Mouse (Mus musculus): ENCODE data around the gene Pmepa1. TPM values are rescaled to one million over a fixed set of nuclear protein-coding genes. Genes with fewer than 3 reads are reported as not detected.

Gene Pmepa1
- 9.8 and 11.1 TPM in 2 replicates for polyA plus RNA-seq (2015; fragmentation: Nextera tagmentation; extraction: Ambion mirVana)

DNA sequence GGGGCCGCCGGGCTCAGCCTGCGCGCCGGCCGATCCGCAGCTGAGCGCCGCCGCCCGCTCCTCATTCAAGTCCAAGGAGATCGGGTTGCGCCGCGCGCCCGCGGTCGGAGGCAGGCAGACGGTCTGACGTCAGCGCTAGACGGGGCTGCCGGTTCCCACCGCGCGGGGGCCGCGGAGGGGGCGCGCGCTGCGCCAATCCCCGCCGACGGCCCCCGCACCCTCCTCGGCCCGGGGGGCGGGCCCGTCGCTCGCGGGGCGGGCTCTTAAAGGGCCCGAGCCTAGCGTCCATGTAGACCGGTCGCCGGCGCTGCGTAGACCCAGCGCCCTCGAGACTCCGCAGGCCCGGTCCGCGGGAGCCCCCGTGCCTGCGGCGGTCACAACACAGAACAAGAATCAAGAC lies at the start of gene Pmepa1:
TSS of gene Pmepa1 (minus strand) at position 125 of the 400 bp plus-strand sequence.
- Histone ChIP-seq H3K4me1 (ENCODE audit: insufficient read depth, low read depth, low read length) (peaks cover 15% of the 10 kb centered on the region; the same call in 1 of the 2 replicates), H3K36me3 (ENCODE audit: insufficient read depth, low read length) (no peaks in the 10 kb centered on the region)
- DNase-seq (ENCODE audit: low spot score): peak; percentile 97

GRCm38 (mm10) chr2:173321754-173322153 lies 45.4 kb upstream of the Pmepa1 start:
- TF ChIP-seq CTCF (IDR thresholded peaks at IDR 0.05) (no peak), EP300 (IDR thresholded peaks at IDR 0.05) (no peak)
- Histone ChIP-seq H3K4me1 (ENCODE audit: insufficient read depth, low read depth, low read length) (no peaks in the 10 kb centered on the region), H3K9ac (replicated peaks; ENCODE audit: low read depth) (no peak overlapping the region), H3K27me3 (replicated peaks; ENCODE audit: insufficient read depth, low read length) (no peaks in the 10 kb centered on the region), H3K36me3 (ENCODE audit: insufficient read depth, low read length) (no peaks in the 10 kb centered on the region), H3K4me2 (replicated peaks; ENCODE audit: low read depth, low read length) (no peak overlapping the region), H3K9me3 (ENCODE audit: low read length) (no peaks in the 10 kb centered on the region), H3K4me3 (ENCODE audit: low read depth, low read length) (no peak overlapping the region), H3K27ac (ENCODE audit: low read length) (no peak overlapping the region)
- ATAC-seq: no peak
- 90% methylated on average over 6 of the region's 6 CpGs for WGBS
- DNase-seq (ENCODE audit: low spot score): no peak

More for the DNA sequence above, at the start of gene Pmepa1:
- peak within 1 kb of the TSS; percentile 71 for H3K4me3 ChIP-seq (ENCODE audit: low read depth, low read length)
- H3K27me3 ChIP-seq (replicated peaks; ENCODE audit: insufficient read depth, low read length): no peaks in the 10 kb centered on the region
- H3K9ac ChIP-seq (replicated peaks; ENCODE audit: low read depth): peak within 1 kb of the TSS; percentile 83
- no peaks in the 10 kb centered on the region for H3K9me3 ChIP-seq (ENCODE audit: low read length)
- ATAC-seq: peak; percentile 92
- WGBS: under 1% methylated on average over 35 of the region's 61 CpGs
- H3K4me2 ChIP-seq (replicated peaks; ENCODE audit: low read depth, low read length): peak within 1 kb of the TSS; percentile 80
- TF ChIP-seq EP300 (IDR thresholded peaks at IDR 0.05) (no peak), CTCF (IDR thresholded peaks at IDR 0.05) (no peak)
- H3K27ac ChIP-seq (ENCODE audit: low read length): peak within 1 kb of the TSS; percentile 87

- Histone ChIP-seq H3K36me3 (ENCODE audit: insufficient read depth, low read length) (no peaks in the 10 kb centered on the region), H3K27ac (ENCODE audit: low read length) (no peak overlapping the region), H3K4me2 (replicated peaks; ENCODE audit: low read depth, low read length) (no peak overlapping the region), H3K9ac (replicated peaks; ENCODE audit: low read depth) (no peak overlapping the region), H3K9me3 (ENCODE audit: low read length) (no peaks in the 10 kb centered on the region), H3K4me3 (ENCODE audit: low read depth, low read length) (no peak overlapping the region), H3K27me3 (replicated peaks; ENCODE audit: insufficient read depth, low read length) (no peaks in the 10 kb centered on the region), H3K4me1 (ENCODE audit: insufficient read depth, low read depth, low read length) (no peaks in the 10 kb centered on the region)
- DNase-seq (ENCODE audit: low spot score) (no peak), ATAC-seq (no peak)
- TF ChIP-seq CTCF (IDR thresholded peaks at IDR 0.05): no peak
- TF ChIP-seq EP300 (IDR thresholded peaks at IDR 0.05): no peak
- 80% methylated on average over 2 of the region's 2 CpGs for WGBS
Observed at GRCm38 (mm10) chr2:173321194-173321593, 44.9 kb upstream of the Pmepa1 start.

DNA sequence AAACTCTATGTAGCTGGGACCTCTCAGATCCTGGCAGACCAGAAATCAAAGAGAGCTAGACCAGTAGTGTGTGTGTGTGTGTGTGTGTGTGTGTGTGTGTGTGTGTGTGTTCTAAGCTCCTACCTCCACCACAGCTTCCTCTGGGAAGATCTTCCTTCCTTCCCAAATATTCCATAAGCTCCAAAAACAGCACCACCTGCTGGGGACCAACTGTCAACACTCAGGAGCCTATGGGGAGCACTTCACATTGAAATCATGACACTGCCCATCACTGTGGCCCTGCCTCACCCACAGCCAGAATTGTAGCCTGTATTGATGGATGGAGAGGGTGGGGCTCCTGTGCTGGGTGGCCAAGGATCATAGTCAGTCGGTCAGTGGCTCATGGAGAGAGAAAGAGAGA lies 38.0 kb upstream of the Pmepa1 start:
- H3K27me3 ChIP-seq (replicated peaks; ENCODE audit: insufficient read depth, low read length): no peaks in the 10 kb centered on the region
- DNase-seq (ENCODE audit: low spot score): no peak
- H3K9ac ChIP-seq (replicated peaks; ENCODE audit: low read depth): no peak overlapping the region
- H3K9me3 ChIP-seq (ENCODE audit: low read length): no peaks in the 10 kb centered on the region
- no peaks in the 10 kb centered on the region for H3K4me1 ChIP-seq (ENCODE audit: insufficient read depth, low read depth, low read length)
- no peak overlapping the region for H3K4me3 ChIP-seq (ENCODE audit: low read depth, low read length)
- no peaks in the 10 kb centered on the region for H3K36me3 ChIP-seq (ENCODE audit: insufficient read depth, low read length)
- WGBS: no CpG with 5 or more reads among the region's 1 CpGs
- no peak overlapping the region for H3K27ac ChIP-seq (ENCODE audit: low read length)
- TF ChIP-seq CTCF (IDR thresholded peaks at IDR 0.05): no peak
- TF ChIP-seq EP300 (IDR thresholded peaks at IDR 0.05): no peak
- H3K4me2 ChIP-seq (replicated peaks; ENCODE audit: low read depth, low read length): no peak overlapping the region
- no peak for ATAC-seq

DNA sequence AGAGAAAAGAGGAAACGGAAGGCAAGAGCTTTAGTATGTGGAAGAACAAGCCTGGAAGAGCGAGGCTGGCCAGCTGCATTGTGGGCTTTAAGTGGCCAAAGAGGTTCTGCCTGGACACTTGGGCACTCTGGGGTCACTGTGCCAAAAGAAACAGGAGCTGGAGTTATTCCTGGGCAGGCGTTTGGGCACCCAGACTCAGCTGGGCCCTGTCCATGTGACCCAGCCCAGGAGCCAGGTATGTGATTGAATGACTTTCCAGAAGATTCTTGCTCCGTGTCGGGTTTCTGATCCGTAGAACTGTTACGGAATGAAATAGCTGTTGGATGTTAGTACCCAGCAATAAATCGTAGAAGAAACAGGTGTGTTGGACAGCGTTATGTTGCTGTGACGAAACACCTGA lies 32.2 kb upstream of the Pmepa1 start:
- no peak for ATAC-seq
- 88% methylated on average over 10 of the region's 10 CpGs for WGBS
- H3K27me3 ChIP-seq (replicated peaks; ENCODE audit: insufficient read depth, low read length): no peaks in the 10 kb centered on the region
- H3K4me3 ChIP-seq (ENCODE audit: low read depth, low read length): no peak overlapping the region
- H3K9ac ChIP-seq (replicated peaks; ENCODE audit: low read depth): no peak overlapping the region
- no peak overlapping the region for H3K27ac ChIP-seq (ENCODE audit: low read length)
- no peak overlapping the region for H3K4me2 ChIP-seq (replicated peaks; ENCODE audit: low read depth, low read length)
- no peaks in the 10 kb centered on the region for H3K9me3 ChIP-seq (ENCODE audit: low read length)
- DNase-seq (ENCODE audit: low spot score): no peak
- TF ChIP-seq CTCF (IDR thresholded peaks at IDR 0.05): no peak
- no peak for TF ChIP-seq EP300 (IDR thresholded peaks at IDR 0.05)
- H3K4me1 ChIP-seq (ENCODE audit: insufficient read depth, low read depth, low read length): peaks cover 3% of the 10 kb centered on the region; the same call in 1 of the 2 replicates
- H3K36me3 ChIP-seq (ENCODE audit: insufficient read depth, low read length): no peaks in the 10 kb centered on the region

DNA sequence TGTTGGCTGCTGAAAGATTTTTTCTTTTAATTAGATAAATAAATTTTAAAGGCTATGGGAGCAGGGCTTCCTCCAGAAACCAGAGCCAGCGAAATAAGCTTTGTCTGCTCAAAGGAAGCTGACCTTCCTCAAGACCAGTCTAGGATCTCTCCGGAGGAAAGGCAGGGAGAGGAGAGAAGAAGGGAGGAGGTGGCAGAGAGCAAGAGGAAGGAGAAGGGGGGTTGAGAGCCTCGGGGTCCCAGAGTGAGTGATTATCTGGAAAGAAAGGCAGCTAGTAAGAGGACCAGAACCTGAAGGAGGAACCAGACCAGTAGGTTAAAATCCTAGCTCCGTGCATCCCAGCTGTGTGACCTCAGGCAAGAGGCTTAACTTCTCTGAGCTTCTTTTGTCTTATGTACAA lies 31.7 kb upstream of the Pmepa1 start:
- 16% methylated on average over 4 of the region's 4 CpGs for WGBS
- H3K9ac ChIP-seq (replicated peaks; ENCODE audit: low read depth): no peak overlapping the region
- TF ChIP-seq CTCF (IDR thresholded peaks at IDR 0.05): no peak
- TF ChIP-seq EP300 (IDR thresholded peaks at IDR 0.05): no peak

GRCm38 (mm10) chr2:173307561-173307960 lies 31.2 kb upstream of the Pmepa1 start:
- Histone ChIP-seq H3K36me3 (ENCODE audit: insufficient read depth, low read length) (no peaks in the 10 kb centered on the region), H3K9me3 (ENCODE audit: low read length) (no peaks in the 10 kb centered on the region), H3K4me2 (replicated peaks; ENCODE audit: low read depth, low read length) (0 out of 2 replicates have a peak overlapping the region, but pooled peaks have one; percentile 27), H3K27me3 (replicated peaks; ENCODE audit: insufficient read depth, low read length) (no peaks in the 10 kb centered on the region), H3K27ac (ENCODE audit: low read length) (no peak overlapping the region), H3K9ac (replicated peaks; ENCODE audit: low read depth) (no peak overlapping the region), H3K4me1 (ENCODE audit: insufficient read depth, low read depth, low read length) (peaks cover 3% of the 10 kb centered on the region; the same call in 1 of the 2 replicates), H3K4me3 (ENCODE audit: low read depth, low read length) (no peak overlapping the region)
- WGBS: 2% methylated on average over 16 of the region's 18 CpGs
- ATAC-seq (peak; percentile 48), DNase-seq (ENCODE audit: low spot score) (peak; percentile 25)
- no peak for TF ChIP-seq CTCF (IDR thresholded peaks at IDR 0.05)
- no peak for TF ChIP-seq EP300 (IDR thresholded peaks at IDR 0.05)

More for the DNA sequence above, 31.7 kb upstream of the Pmepa1 start:
- H3K27ac ChIP-seq (ENCODE audit: low read length): no peak overlapping the region
- no peaks in the 10 kb centered on the region for H3K27me3 ChIP-seq (replicated peaks; ENCODE audit: insufficient read depth, low read length)
- H3K36me3 ChIP-seq (ENCODE audit: insufficient read depth, low read length): no peaks in the 10 kb centered on the region
- H3K4me2 ChIP-seq (replicated peaks; ENCODE audit: low read depth, low read length): no peak overlapping the region
- DNase-seq (ENCODE audit: low spot score): no peak
- no peak overlapping the region for H3K4me3 ChIP-seq (ENCODE audit: low read depth, low read length)
- peaks cover 3% of the 10 kb centered on the region; the same call in 1 of the 2 replicates for H3K4me1 ChIP-seq (ENCODE audit: insufficient read depth, low read depth, low read length)
- no peak for ATAC-seq
- H3K9me3 ChIP-seq (ENCODE audit: low read length): no peaks in the 10 kb centered on the region

All from lung, postnatal 0 days (tissue).